Mouse (Mus musculus): Measurements from ENCODE around the gene Lrp2. TPM values are rescaled to one million over a fixed set of nuclear protein-coding genes. Genes with fewer than 3 reads are reported as not detected.

Gene Lrp2
- total RNA-seq (2023; ENCODE audit: inconsistent age), result 0.03 TPM in 2 of 4 replicates, not detected in the others

DNA sequence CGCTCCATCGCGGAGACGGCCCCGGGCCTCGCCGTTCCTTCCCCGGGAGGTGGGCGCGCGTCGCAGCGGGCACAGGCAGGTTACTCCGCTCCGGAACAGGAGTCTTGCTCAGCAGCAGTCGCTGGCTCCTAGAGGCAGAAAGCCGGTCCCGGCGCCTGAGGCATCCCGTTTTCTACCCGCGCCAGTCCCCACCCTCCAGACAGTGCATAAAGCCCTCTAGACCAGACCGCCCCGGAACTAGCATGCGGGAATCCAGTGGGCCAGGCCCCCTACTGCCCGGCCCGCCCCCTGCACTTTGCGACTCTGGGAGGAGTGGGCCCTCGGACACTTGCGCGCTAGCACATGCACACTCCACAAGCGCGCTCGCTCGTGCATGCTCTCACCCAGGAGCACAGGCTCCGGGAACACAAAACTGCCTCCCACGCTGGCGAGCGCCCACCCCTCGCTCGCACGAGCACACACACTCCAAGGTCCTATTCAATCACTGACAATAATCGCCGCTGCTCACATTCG lies at the start of gene Lrp2:
TSS of gene Lrp2 (minus strand) at position 180 of the 513 bp plus-strand sequence.

DNA sequence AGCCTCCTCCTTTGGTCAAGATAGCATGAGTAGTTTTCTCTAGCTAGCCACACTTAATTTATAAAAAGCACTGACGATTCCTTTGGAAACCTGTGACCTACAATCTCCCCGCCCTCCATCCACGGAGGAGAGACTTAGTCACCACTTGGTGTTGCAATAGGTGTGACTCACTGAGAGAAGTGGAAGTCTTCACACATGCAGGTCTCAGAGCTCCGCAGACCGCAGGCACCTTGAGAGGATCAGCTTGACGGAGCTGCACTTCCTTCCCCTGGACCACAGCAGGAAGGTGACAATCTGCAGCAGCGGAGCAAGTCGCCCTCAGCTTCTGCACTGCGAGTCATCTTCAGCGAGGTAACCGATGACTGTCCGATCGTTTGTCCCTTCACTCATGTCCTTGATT lies 205.6 kb downstream of the Lrp2 start, which contains the start of gene Dhrs9:
TSS of gene Dhrs9 (plus strand) at position 165 of the 400 bp plus-strand sequence.

Other genes with a start within 250 kb of the Lrp2 start
- not detected in 4 replicates for gene Abcb11, start 243.4 kb downstream of the Lrp2 start, total RNA-seq (2023; ENCODE audit: inconsistent age)
- gene Dhrs9, start 205.6 kb downstream of the Lrp2 start, total RNA-seq (2023; ENCODE audit: inconsistent age), result not detected in 4 replicates
- 1.1 to 2.3 TPM (median 1.5 TPM) in 4 replicates for gene Bbs5, start 61.1 kb upstream of the Lrp2 start, total RNA-seq (2023; ENCODE audit: inconsistent age)
- 4.4 to 4.5 TPM in 2 of 4 replicates, not detected in the others for gene Klhl41, start 84.1 kb upstream of the Lrp2 start, total RNA-seq (2023; ENCODE audit: inconsistent age)
- 20.8 to 28.9 TPM (median 24.5 TPM) in 4 replicates for gene Fastkd1, start 127.5 kb upstream of the Lrp2 start, total RNA-seq (2023; ENCODE audit: inconsistent age)
- gene Ppig, start 136.5 kb upstream of the Lrp2 start, total RNA-seq (2023; ENCODE audit: inconsistent age), result 81.9 to 115 TPM (median 100 TPM) in 4 replicates
- gene Ccdc173, start 203.5 kb upstream of the Lrp2 start, total RNA-seq (2023; ENCODE audit: inconsistent age), result 3.3 to 4.6 TPM (median 3.7 TPM) in 4 replicates
- 36.4 to 40.2 TPM (median 39.4 TPM) in 4 replicates for gene Phospho2, start 203.6 kb upstream of the Lrp2 start, total RNA-seq (2023; ENCODE audit: inconsistent age)
- 0.35 to 0.42 TPM (median 0.42 TPM) in 3 of 4 replicates, not detected in the other for gene Klhl23, start 235.9 kb upstream of the Lrp2 start, total RNA-seq (2023; ENCODE audit: inconsistent age)

Measured in B cell, adult (primary cell).